Mouse (Mus musculus) inflammation-experienced regulatory T-cells, adult 6 months (primary cell): ENCODE measurements around the gene Fkbp3. TPM values are rescaled to one million over a fixed set of nuclear protein-coding genes. Genes with fewer than 3 reads are reported as not detected.

Experiments
- ATAC-seq: one replicate; pipeline ENCODE4 v1.8.0; 2017
- polyA plus RNA-seq, 3 experiments: library from polyadenylated mRNA; unstranded; fragments of 100-300 nt; shearing (Covaris generic); gene quantifications; one replicate each; pipeline ENCODE4 v1.2.1; 2017

Gene Fkbp3
- polyA plus RNA-seq, 3 experiments from 2014 or later, result 267 to 313 (median 282) TPM

DNA sequence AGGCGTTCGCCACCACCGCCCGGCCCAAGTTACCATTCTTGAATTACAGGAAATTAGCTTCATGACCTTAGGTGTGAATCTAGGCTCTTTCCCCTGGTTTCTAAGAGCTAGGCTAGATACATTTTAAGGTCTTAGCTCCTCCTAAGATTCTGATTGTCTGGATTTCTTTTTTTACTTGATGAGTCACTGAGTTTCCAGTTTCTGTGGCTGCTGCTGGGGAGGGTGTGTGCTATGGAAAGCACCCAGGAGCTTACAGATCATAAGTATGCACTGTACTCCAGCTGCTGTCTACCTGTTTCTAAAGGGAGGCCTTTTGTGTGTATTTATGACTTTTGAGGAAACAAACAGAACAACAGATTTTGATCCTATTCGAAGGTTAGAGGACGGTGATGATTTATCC, 51.0 kb downstream of the Fkbp3 start:
- no peak for ATAC-seq

Other genes with a start within 250 kb of the Fkbp3 start
- gene Gm527, start 156.1 kb downstream of the Fkbp3 start, polyA plus RNA-seq, result 1 to 10 TPM in 2 of 3 experiments, not detected in 1; 1.3 to 2.8 TPM
- gene Klhl28, start 108.5 kb downstream of the Fkbp3 start, polyA plus RNA-seq, result 10 to 100 TPM; 30.2 to 37.9 (median 31.1) TPM
- gene Togaram1, start 108.2 kb downstream of the Fkbp3 start, polyA plus RNA-seq, result 10 to 100 TPM; 14.4 to 25.4 (median 21.7) TPM
- gene Prpf39, start 37.7 kb downstream of the Fkbp3 start, polyA plus RNA-seq, result 100 to 1,000 TPM in 1 of 3 experiments, 10 to 100 TPM in 2; 78.8 to 103 (median 91.3) TPM
- 10 to 100 TPM in 1 of 3 experiments, 1 to 10 TPM in 2; 5.0 to 11.7 (median 7.0) TPM for gene Fancm, start 1.6 kb upstream of the Fkbp3 start, polyA plus RNA-seq
- 10 to 100 TPM in 1 of 3 experiments, 1 to 10 TPM in 2; 2.9 to 32.9 (median 3.8) TPM for gene Mis18bp1, start 98.6 kb upstream of the Fkbp3 start, polyA plus RNA-seq
- gene Wdr20rt, start 151.5 kb upstream of the Fkbp3 start, polyA plus RNA-seq, result not detected